Mouse (Mus musculus) limb, embryonic 10.5 days (tissue): ENCODE results near the gene Gm20458. TPM values are rescaled to one million over a fixed set of nuclear protein-coding genes. Genes with fewer than 3 reads are reported as not detected.

Experiments used
- DNase-seq: peaks from one replicate; pipeline ENCODE4 v3.0.0-alpha.2; 2017; ENCODE audit warnings: low spot score
- H3K27ac ChIP-seq: fragments of 300-500 bp; sonication (generic); 2 replicates; pipeline ENCODE4 v1.5.1; 2016; ENCODE audit warnings: mild to moderate bottlenecking
- H3K27me3 ChIP-seq: fragments of 300-500 bp; sonication (generic); 2 replicates; pipeline ENCODE4 v1.6.1; 2016; ENCODE audit warnings: low read depth, mild to moderate bottlenecking; ENCODE audit not compliant: poor library complexity, severe bottlenecking
- H3K36me3 ChIP-seq: fragments of 300-500 bp; sonication (generic); 2 replicates; pipeline ENCODE4 v1.6.1; 2016; ENCODE audit warnings: mild to moderate bottlenecking, moderate library complexity
- H3K4me1 ChIP-seq: fragments of 300-500 bp; sonication (generic); 2 replicates; pipeline ENCODE4 v1.6.1; 2016
- H3K4me3 ChIP-seq: fragments of 300-500 bp; sonication (generic); 2 replicates; pipeline ENCODE4 v1.5.1; 2016; ENCODE audit warnings: mild to moderate bottlenecking, moderate library complexity
- H3K9me3 ChIP-seq: fragments of 300-500 bp; sonication (generic); replicated peaks from 2 replicates; pipeline ENCODE4 v1.6.1; 2016; ENCODE audit warnings: mild to moderate bottlenecking
- WGBS: fragments of 180-500 bp; shearing (Covaris S2); methylation state at CpG from one replicate; pipeline ENCODE4 v1.1.7; 2016; 5-methylcytosine and 5-hydroxymethylcytosine counted together
- polyA plus RNA-seq: library from polyadenylated mRNA; unstranded; fragments of >200 nt; fragmentation: Nextera tagmentation; extraction: Ambion mirVana; gene quantifications from 2 replicates; pipeline ENCODE4 v1.2.1, GENCODE M21; 2016

The Gm20458 gene
- polyA plus RNA-seq, 1 experiment from 2014 or later = 3.2 TPM

GRCm38 (mm10) chr2:164500511-164500910, 39.7 kb downstream of the Gm20458 start:
- WGBS = 94% methylated on average over 7 of the region's 7 CpGs

GRCm38 (mm10) chr2:164504919-164505318, 44.2 kb downstream of the Gm20458 start:
- no peaks in the 10 kb centered on the region for H3K4me1 ChIP-seq
- DNase-seq = no peak
- 97% methylated on average over 3 of the region's 3 CpGs for WGBS
- H3K36me3 ChIP-seq = peaks cover 83% of the 10 kb centered on the region
- H3K27ac ChIP-seq = no peak overlapping the region
- no peaks in the 10 kb centered on the region for H3K27me3 ChIP-seq
- no peaks in the 10 kb centered on the region for H3K9me3 ChIP-seq
- no peak overlapping the region for H3K4me3 ChIP-seq

More at GRCm38 (mm10) chr2:164500511-164500910, 39.7 kb downstream of the Gm20458 start:
- Histone ChIP-seq H3K36me3 (peaks cover 63% of the 10 kb centered on the region), H3K4me3 (no peak overlapping the region), H3K9me3 (no peaks in the 10 kb centered on the region), H3K27me3 (no peaks in the 10 kb centered on the region), H3K4me1 (peaks cover 15% of the 10 kb centered on the region), H3K27ac (no peak overlapping the region)
- DNase-seq = no peak

GRCm38 (mm10) chr2:164505619-164506347, 45.0 kb downstream of the Gm20458 start:
- 92% methylated on average over 4 of the region's 4 CpGs for WGBS
- Histone ChIP-seq H3K4me1 (no peaks in the 10 kb centered on the region), H3K4me3 (no peak overlapping the region), H3K27ac (no peak overlapping the region), H3K9me3 (no peaks in the 10 kb centered on the region), H3K36me3 (peaks cover 74% of the 10 kb centered on the region), H3K27me3 (no peaks in the 10 kb centered on the region)
- no peak for DNase-seq

GRCm38 (mm10) chr2:164507811-164508210, 47.0 kb downstream of the Gm20458 start:
- Histone ChIP-seq H3K4me1 (0 out of 2 replicates have a peak, but pooled peaks cover 3% of the 10 kb centered on the region), H3K4me3 (no peak overlapping the region), H3K9me3 (no peaks in the 10 kb centered on the region), H3K36me3 (peaks cover 55% of the 10 kb centered on the region), H3K27me3 (no peaks in the 10 kb centered on the region), H3K27ac (no peak overlapping the region)
- WGBS = 84% methylated on average over 19 of the region's 19 CpGs
- DNase-seq = no peak

- no peak overlapping the region for H3K4me3 ChIP-seq
- no peaks in the 10 kb centered on the region for H3K27me3 ChIP-seq
- H3K4me1 ChIP-seq = 0 out of 2 replicates have a peak, but pooled peaks cover 3% of the 10 kb centered on the region
- 45% methylated on average over 5 of the region's 5 CpGs for WGBS
- no peak overlapping the region for H3K27ac ChIP-seq
- no peak for DNase-seq
- H3K36me3 ChIP-seq = peaks cover 27% of the 10 kb centered on the region
- no peaks in the 10 kb centered on the region for H3K9me3 ChIP-seq
These were observed 49.9 kb downstream of the Gm20458 start for GRCm38 (mm10) chr2:164510621-164511190.

- Histone ChIP-seq H3K9me3 (no peaks in the 10 kb centered on the region), H3K27ac (peak overlapping the region; percentile 30; the same call in 1 of the 2 replicates), H3K27me3 (no peaks in the 10 kb centered on the region), H3K36me3 (peaks cover 11% of the 10 kb centered on the region), H3K4me1 (0 out of 2 replicates have a peak, but pooled peaks cover 3% of the 10 kb centered on the region), H3K4me3 (no peak overlapping the region)
- DNase-seq = no peak
- WGBS = 79% methylated on average over 11 of the region's 14 CpGs
These were observed 51.5 kb downstream of the Gm20458 start for GRCm38 (mm10) chr2:164512121-164512909.

GRCm38 (mm10) chr2:164513389-164513788, 52.6 kb downstream of the Gm20458 start:
- peaks cover 3% of the 10 kb centered on the region; the same call in 1 of the 2 replicates for H3K36me3 ChIP-seq
- H3K27me3 ChIP-seq = no peaks in the 10 kb centered on the region
- no peaks in the 10 kb centered on the region for H3K9me3 ChIP-seq
- no peak overlapping the region for H3K27ac ChIP-seq
- H3K4me1 ChIP-seq = peaks cover 7% of the 10 kb centered on the region; the same call in 1 of the 2 replicates
- H3K4me3 ChIP-seq = no peak overlapping the region
- DNase-seq = no peak
- 80% methylated on average over 8 of the region's 8 CpGs for WGBS

- Histone ChIP-seq H3K4me1 (peaks cover 13% of the 10 kb centered on the region; the same call in 1 of the 2 replicates), H3K36me3 (no peaks in the 10 kb centered on the region), H3K27me3 (no peaks in the 10 kb centered on the region), H3K4me3 (no peak overlapping the region), H3K27ac (no peak overlapping the region), H3K9me3 (no peaks in the 10 kb centered on the region)
- WGBS = 90% methylated on average over 3 of the region's 3 CpGs
- no peak for DNase-seq
These were observed 54.1 kb downstream of the Gm20458 start for GRCm38 (mm10) chr2:164514916-164515315.

- H3K27me3 ChIP-seq = no peaks in the 10 kb centered on the region
These were observed 55.1 kb downstream of the Gm20458 start for GRCm38 (mm10) chr2:164515897-164516296.

GRCm38 (mm10) chr2:164516592-164516991, 55.8 kb downstream of the Gm20458 start:
- Histone ChIP-seq H3K27ac (no peak overlapping the region), H3K36me3 (no peaks in the 10 kb centered on the region), H3K4me3 (no peak overlapping the region), H3K4me1 (peaks cover 13% of the 10 kb centered on the region; the same call in 1 of the 2 replicates), H3K9me3 (no peaks in the 10 kb centered on the region), H3K27me3 (peaks cover 6% of the 10 kb centered on the region; the same call in 1 of the 2 replicates)
- WGBS = 91% methylated on average over 11 of the region's 11 CpGs
- no peak for DNase-seq

More at GRCm38 (mm10) chr2:164515897-164516296, 55.1 kb downstream of the Gm20458 start:
- no peak overlapping the region for H3K27ac ChIP-seq
- H3K9me3 ChIP-seq = no peaks in the 10 kb centered on the region
- WGBS = 89% methylated on average over 9 of the region's 9 CpGs
- H3K4me1 ChIP-seq = peaks cover 16% of the 10 kb centered on the region; the same call in 1 of the 2 replicates
- no peak overlapping the region for H3K4me3 ChIP-seq
- H3K36me3 ChIP-seq = no peaks in the 10 kb centered on the region
- no peak for DNase-seq

- Histone ChIP-seq H3K27ac (no peak overlapping the region), H3K4me3 (no peak overlapping the region), H3K27me3 (peaks cover 14% of the 10 kb centered on the region), H3K36me3 (no peaks in the 10 kb centered on the region), H3K9me3 (no peaks in the 10 kb centered on the region), H3K4me1 (peaks cover 19% of the 10 kb centered on the region)
- DNase-seq = peak; percentile 77
- WGBS = 38% methylated on average over 9 of the region's 10 CpGs
These were observed 56.9 kb downstream of the Gm20458 start for GRCm38 (mm10) chr2:164517485-164518221.
